Mouse (Mus musculus) lung, postnatal 4 days (tissue): ENCODE results near the gene Abcg1.

Experiments used
- DNase-seq, 2 experiments: peaks; one replicate each; pipeline ENCODE4 v3.0.0; 2021

The Abcg1 gene

GRCm38 (mm10) chr17:31079078-31079840, 21.8 kb downstream of the Abcg1 start:
- peak; percentile 59 to 79 for DNase-seq

GRCm38 (mm10) chr17:31082296-31083078, 25.0 kb downstream of the Abcg1 start:
- DNase-seq = no peak

- no peak for DNase-seq
Measured at GRCm38 (mm10) chr17:31085519-31085918, 28.0 kb downstream of the Abcg1 start.

DNA sequence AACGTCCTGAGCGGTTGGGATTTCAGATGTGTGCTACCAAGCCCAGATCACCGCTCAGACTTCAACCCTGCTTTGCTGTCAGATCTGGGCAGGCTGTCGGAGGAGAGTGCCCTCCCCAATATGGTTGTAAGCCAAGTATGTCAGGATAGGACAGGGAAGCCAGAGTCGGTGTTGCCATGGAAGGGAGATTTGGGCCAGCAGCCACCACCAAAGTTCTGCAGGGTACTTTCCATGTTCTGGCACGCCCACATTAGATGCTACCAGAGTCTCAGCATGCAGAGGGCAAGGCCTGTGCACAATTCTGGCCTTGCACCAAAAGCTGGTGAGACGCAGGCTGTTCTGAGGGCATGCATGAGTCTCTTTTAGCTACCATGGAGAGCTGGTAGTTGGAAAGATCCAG, 28.7 kb downstream of the Abcg1 start:
- DNase-seq = no peak

- DNase-seq = peak; percentile 45 to 61
Measured at GRCm38 (mm10) chr17:31088711-31089110, 31.2 kb downstream of the Abcg1 start.

DNA sequence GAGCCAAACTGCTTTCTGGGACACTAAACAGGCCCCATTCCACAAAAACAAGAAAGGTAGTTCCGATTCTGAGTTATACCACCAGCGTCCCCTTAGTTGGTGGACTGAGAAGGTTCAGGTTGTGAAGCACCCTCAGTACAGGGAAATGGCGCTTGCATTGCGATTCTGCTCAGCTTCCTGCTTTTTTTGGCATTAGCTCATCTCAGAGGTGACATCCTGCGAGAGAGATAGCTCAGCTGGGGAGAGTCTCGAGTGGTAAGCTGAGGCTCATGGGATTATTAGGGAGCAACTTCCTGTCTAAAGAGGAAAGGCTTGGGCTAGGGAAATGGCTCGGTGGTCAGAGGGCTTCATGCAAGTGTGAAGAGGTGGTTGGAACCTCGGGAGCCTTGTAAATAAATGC, 32.4 kb downstream of the Abcg1 start:
- DNase-seq = peak in 1 of 2 experiments; percentile 39

DNA sequence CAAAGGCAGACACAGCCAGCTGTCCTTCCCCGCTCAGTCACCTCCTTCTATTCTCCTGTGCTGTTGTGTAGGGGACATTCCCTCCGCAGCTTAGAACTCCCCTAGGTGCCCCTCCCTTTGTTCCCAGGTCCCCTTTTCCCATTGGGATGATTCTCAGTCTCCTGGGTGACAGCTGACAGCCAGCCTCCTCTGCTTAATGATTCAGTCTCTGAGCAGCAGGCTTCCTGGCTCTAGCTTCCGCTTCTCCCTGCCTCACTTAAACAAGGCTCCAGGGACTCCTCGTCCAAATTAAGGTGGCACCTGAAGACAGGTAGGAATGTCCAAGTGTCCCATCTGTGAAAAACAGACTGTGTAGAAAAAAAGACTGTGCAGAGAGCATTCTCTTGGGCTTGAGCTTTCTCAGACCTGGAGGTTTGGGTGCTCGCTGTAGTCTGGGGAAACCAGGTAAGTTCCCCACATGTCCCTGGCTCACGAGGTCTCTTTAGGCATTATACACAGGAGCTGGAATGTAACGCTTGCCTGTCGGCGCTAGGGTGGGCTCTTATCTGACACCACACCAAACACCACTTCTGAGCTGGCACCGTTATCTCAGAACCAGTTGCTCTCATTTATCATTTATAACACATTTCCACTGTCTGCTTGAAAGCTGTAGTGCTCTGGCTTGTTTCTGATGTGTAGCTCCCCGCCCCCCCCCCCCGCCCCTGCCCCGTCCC, 33.7 kb downstream of the Abcg1 start:
- no peak for DNase-seq

GRCm38 (mm10) chr17:31094781-31095180, 37.3 kb downstream of the Abcg1 start:
- DNase-seq = no peak

DNA sequence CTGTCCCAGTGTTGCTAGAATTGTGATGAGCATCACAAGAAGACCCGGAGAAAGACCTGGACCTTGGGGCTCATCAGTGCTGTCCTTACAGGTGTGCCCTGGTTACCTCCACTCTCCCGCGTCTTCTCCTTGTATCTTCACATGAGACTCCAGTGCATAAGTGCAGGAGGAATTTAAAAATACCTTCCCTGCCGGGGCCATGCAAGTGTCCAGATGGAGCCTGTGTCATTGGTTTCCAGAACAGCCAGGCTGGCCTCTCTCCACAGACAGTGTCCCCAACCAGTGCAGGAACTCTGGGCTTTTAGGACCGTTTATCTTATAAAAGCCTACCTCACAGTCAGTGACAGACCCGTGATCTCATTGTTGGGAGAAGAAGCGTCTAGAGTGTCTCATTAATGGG, 38.1 kb downstream of the Abcg1 start:
- DNase-seq = no peak

GRCm38 (mm10) chr17:31096893-31097292, 39.4 kb downstream of the Abcg1 start:
- DNase-seq = no peak

DNA sequence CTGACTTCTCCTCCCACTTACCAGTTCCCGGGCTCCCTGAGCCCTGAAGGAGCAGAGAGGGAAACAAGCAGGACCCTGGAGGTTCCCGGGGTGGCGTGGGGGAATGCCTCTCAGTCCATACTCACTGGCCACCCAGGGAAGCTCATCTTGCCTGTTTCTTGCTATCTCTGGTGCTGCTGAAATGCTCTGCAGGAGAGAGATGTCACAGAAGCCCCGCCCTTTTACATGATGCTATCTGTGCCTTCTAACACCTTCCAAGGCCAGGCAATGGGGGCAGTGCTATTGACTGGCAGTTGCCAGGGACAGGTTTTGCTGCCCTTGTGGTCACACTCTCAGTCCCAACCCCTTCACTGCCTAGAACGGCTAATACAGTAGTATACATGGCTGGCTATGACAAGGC, 41.3 kb downstream of the Abcg1 start:
- DNase-seq = no peak

- DNase-seq = no peak
Measured at GRCm38 (mm10) chr17:31103007-31103570, 45.6 kb downstream of the Abcg1 start.

DNA sequence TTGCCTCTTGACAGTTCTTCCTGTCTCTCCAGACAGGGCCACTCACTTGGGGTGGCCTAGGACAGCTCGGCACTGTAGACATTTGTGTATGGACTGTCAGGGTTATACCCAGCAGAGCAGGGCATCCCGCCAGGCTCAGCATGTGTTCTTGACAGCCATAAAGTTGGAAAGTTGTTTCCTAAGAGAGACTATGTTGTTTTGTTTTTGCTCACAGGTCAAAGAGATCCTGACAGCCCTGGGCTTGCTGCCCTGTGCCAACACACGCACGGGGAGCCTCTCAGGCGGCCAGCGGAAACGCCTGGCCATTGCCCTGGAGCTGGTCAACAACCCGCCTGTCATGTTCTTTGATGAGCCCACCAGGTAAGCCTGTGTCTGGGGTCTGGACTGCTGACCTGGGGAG, 46.3 kb downstream of the Abcg1 start:
- no peak for DNase-seq

GRCm38 (mm10) chr17:31108388-31108787, 50.9 kb downstream of the Abcg1 start:
- no peak for DNase-seq

GRCm38 (mm10) chr17:31113191-31113856, 55.8 kb downstream of the Abcg1 start:
- no peak for DNase-seq

DNA sequence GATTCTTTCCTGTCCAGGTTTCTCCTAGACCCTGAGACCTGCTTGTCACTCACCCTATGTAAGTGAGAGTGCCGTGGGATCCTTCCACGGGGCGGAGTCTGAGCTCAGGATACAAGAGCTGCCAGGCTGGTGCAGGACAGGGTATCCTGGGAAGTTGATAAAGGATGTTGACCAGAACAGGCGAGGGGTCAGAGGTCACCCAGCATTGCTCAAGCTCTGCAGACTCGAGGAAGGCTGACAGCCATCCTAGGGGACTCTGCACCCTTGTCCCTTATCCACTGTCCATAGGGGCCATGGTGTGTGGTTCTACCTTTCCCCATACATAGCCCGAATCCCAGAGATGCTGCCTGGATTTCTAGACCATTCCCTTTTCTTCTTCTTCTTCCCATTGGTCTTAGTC, 58.6 kb downstream of the Abcg1 start:
- no peak for DNase-seq

GRCm38 (mm10) chr17:31117946-31118345, 60.5 kb downstream of the Abcg1 start:
- DNase-seq = no peak

DNA sequence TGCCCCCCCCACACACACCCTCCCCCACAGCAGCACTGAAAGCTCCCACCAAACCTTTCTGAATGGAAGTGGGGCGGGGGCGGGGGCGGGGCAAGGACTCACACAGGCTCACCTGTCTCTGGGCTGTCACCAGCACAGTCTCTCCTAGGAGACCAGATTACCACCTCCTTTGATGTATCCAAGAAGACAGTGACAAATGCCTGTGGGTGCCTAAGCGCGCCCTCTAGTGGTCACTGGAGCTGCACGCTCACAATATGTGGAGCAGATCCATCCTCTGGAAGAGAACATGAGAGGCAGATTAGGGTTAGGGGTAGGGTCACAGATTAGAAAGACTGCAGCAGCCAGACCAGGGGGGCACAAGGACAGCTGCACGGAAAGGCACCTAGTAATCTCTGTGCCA, 62.0 kb downstream of the Abcg1 start:
- peak; percentile 62 to 77 for DNase-seq

- peak in 1 of 2 experiments; percentile 43 for DNase-seq
Measured at GRCm38 (mm10) chr17:31121975-31122374, 64.5 kb downstream of the Abcg1 start.

DNA sequence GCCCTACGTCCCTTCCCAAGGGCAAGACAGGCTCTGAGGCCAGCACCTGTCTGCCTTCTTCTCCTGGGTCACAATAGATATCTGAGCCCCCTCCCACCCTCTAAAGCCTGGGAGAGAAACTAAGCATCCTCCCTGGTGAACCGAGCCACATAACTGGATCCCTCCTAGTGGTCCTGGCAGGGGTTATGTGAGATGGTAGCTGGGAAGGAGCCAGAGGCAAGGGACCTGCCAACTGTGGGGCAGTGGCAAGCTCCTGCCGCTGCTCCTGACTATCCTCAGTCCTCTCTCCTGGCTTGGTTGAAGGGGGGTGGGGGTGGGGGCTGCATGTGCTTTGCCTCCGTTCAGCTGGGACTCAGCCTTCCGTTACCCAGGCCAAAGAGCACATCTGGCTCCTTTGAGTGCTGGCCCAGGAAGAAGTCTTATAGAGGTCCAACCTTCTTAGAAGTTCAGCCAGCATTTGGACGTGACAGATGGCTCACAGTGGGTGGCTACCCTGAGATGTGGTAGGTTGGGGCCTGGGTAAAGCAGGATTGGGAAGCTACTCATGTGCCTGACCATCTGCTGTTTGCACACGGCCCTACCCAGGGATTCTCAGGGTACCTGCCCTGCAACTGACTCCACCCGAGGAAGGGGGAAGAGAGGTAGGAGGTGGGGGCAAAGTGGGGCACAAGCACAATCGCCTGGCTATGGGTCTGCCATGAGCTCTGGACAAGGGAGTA, 68.2 kb downstream of the Abcg1 start:
- no peak for DNase-seq

- DNase-seq = no peak
Measured at GRCm38 (mm10) chr17:31128708-31129318, 71.3 kb downstream of the Abcg1 start.

GRCm38 (mm10) chr17:31129452-31129851, 72.0 kb downstream of the Abcg1 start, which contains the start of gene Tff3:
Gene Tff3 (minus strand): TSS chr17:31129646.
- no peak for DNase-seq
